Mouse (Mus musculus): Measurements from ENCODE around the gene Fat3.

Fat3 gene

DNA sequence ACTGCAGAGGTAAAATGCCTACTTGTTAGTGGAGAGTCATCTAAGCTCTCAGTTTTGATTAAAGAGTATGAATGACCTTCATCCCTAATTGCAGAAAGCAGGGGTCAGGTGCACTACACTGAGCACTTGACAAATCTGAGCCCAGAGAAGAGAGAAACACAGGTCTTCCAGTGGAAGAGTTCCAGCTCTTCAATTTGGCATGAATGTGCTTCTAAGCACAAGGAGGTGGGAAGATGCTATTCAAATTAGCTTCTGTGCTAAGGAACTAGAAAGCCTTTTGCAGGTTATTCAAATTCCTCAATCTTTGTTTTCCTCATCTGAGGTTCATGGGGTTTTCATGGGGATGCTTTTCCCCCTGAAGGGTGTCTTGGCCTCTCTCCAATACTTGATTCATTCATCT, 194.9 kb downstream of the Fat3 start:
- no peak for DNase-seq

DNA sequence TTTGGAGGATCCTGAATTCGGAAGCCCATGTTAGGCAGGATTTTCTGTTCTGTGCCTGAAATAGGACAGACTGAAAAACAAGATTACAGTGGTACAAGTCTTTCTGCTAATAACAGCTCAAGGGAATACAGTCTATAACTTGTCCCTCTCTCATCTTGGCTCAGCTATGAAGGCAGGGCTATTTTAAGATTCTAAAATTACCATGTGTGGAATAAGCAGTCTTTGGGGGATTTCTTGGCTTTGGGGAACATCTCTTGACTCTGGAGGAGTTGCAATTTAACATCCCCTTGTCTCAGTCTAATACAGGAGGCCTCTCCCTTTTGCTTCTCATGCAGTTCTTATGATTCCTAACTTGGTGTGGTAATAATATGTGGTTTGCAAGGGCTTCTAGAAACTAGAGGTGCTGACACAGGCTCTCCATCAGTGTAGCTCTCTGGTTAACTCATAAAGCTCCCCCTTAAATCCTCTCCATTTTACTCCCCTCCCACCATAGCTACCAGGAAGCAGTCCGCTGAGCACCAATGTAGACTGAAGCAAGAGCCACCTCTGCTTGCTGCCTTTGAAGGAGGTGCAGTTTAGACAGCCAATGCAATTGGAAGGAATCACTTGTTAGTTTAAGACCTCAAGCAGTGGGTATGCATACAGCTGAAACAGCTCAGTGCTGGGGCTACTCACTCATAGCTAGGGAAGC, 195.5 kb downstream of the Fat3 start:
- DNase-seq, result no peak

DNA sequence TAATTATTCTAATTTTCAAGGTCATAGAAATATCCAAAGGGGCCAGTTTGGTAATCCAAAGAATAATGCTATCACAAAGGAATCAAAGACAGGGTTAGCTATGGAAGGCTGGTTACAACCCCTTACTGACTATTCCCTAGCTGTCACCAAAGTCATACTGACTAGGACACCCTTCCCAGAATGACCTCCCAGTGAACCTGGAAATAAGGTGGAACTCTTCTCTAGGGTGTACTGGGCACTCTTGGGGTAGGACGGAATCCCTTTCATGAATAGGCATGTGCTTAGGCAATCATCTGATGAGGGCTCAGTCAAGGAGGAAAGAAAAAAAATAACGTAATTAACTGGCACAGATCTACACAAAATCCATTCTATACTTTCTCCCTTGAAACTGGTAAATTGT, 196.1 kb downstream of the Fat3 start:
- DNase-seq, result no peak

DNA sequence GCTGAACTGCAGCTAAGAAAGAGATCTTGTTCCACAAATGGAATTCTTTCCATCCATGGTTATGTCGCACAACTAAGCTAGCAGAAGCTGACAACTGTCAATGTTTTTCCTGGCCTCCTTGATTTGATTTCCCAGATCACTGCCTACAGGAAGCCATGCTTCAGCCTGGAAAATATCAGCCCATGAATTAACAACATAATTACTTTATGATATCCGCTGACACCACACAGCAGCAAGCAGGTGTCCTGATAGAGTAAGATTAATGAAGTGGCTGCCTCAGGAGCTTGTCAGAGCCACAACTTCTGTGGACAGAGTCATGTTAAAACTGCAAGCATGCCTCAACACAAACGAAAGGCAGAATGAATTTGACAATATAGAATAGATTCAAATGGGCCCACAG, 198.6 kb downstream of the Fat3 start:
- no peak for DNase-seq

DNA sequence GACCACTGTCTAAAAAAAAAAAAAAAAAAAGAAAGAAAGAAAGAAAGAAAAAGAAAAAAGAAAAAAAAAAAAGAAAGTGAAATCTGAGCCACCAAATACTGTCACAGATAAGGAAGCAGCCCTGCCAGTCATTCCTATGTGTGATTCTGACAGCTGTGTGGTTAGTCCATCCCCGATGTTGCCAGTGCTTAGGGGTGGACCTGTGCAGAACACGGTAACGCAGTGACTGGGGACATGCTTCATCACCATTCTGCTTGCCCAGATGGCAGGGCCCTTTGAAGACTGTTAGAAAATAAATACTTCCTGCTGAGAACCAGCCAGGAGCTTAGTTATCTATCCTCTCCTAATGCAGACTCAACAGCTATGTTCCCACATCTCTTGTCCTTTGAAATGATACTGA, 203.2 kb downstream of the Fat3 start:
- no peak for DNase-seq

DNA sequence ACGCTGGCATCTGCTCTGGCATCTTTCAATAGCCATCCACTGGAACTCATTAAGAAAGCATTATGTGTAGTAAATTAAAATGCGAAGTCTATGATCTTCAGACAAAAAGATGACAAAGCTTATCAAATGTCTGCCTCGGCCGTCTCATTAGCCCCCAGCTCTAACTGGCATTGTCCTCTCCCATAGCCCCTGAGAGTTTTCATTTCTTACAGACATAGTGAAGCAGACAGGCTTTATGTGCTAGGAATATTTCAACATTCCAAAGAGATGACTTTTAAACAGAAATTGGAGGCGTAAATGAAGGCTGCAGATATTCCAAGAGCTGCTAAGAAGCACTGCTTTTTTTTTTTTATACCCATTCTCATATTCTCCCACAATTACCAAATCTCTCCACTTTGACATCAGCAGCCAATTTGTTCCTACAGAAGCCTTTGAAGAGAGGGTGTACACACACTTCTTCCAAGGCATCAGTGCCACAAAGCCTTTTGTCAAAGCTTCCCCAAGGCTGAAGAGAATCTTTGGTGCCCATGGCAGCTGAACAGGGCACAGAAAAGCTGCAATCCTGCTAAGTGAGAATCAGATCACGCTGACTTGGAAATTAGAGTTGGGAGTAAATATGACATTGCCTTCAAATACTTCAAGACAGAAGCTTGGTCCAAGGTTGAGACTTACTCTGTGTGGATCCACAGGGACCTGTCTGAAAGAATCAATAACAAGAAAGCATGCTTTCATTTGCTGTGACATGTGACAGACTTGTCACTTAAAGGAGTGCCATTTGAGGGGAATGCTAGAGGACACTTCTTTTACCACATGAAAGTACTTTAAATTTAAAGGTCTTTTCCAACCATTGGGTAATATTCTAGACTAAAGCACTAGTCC, 206.9 kb downstream of the Fat3 start:
- no peak for DNase-seq

DNA sequence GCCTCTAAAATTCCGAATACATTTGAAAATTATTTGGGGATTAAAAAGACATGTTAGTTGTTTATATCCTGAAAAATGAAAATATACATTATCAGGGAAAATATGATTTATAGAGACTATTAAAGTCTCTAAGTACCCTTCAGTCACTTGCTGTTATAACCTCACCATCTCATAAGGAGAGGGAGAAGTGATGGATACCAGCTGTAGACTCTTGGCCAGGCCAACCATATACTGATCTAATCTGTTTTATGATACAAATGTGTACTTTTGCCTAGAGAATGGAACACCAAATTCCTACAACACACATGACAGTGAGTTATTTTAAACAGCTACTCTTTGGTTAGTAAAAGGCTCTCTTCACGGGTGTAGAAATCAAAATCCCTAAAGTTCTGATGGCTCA, 208.6 kb downstream of the Fat3 start:
- no peak for DNase-seq

DNA sequence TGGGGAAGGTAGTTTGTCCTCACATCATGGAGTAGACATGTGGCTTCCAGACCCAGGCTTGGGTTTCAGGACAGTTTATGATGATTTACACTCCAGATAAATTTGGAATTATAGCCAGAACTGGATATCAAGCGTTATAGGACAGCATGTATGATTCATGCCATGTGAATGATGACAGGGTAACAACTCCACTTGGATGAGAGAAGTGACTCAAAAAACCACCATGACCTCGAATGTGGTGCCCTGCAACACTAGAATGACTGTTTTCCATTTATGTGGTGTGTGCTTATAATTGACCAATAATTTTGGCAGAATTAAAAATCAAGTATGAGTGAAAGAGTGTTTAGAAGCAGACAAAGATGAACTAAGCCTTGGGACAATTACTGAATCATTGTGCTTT, 210.2 kb downstream of the Fat3 start:
- no peak for DNase-seq

DNA sequence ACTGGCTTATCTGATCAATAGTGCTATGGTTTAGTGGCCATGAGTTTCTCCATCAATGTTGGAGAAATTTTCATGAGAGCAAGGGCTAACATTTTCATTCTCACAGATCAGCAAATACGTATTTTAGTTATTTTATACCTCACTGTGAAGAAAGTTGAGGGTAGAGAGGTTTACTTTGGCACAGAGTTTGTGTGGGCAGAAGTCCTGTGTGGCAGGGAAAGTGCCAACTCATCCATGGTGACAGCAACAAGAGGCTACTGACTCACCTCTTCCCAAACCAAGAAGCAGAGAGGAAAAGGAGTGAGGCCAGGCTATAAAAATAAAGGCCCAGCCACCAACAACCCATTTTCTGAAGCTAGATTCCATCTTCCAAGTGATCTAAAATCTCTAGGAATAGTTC, 218.1 kb downstream of the Fat3 start:
- DNase-seq, result no peak

DNA sequence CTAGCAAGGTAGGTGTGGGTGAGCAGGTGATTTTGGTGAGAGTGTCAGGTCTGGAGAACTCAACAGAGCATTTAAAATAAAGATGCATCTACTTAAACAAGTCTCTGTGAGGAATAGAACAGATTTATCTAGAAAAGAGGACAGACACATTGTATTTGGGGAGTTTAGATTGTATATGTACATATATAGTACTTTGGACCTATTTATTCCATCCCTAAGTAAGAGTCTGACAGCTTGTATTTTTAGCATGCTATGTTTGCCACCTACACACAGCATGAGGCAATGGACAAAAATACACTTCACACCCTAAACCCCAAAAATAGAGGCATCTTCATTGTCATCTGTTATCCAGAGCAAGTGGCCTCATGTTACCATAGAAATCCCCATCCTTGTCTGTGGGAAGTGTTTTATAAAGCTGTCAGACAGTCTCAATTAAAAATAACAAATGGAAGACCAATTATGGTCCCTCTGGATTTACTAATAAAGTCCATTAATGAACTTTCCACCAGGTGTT, 218.7 kb downstream of the Fat3 start:
- DNase-seq, result no peak

DNA sequence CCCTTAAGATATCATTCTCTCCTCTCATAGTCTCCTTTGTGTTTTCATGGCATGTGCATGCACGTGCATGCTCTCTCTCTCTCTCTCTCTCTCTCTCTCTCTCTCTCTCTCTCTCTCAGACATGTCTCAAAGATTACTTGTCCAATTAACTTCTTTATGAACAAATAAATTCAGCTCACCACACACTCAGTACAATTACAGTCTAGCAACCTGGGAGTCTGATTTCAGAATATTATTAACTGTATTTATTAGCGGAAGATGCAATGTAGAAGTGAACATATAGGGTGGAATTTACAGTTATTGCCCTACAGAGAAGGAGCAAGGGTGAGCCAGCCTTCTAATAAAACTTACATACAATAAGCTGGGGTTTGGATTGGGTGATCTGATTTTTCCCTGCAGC, 225.5 kb downstream of the Fat3 start:
- no peak for DNase-seq

DNA sequence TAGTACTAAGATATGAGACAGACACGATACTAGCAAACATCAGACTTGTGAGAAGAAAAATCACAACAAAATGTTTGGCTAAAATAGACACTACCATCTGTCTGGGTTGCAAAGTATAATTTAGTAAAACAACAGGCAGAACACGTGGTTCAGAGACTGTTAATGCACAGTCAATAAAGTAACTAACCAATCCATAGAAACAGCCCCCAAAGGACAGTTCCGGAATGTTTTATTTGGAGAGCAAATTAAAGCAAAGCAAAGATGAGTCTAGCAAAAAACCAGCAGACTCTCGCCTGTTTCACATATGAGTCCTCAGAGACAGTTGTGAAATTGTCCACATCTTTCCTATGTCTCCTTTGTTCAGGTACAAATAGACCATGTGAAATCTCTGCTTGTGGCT, 227.0 kb downstream of the Fat3 start:
- no peak for DNase-seq

DNA sequence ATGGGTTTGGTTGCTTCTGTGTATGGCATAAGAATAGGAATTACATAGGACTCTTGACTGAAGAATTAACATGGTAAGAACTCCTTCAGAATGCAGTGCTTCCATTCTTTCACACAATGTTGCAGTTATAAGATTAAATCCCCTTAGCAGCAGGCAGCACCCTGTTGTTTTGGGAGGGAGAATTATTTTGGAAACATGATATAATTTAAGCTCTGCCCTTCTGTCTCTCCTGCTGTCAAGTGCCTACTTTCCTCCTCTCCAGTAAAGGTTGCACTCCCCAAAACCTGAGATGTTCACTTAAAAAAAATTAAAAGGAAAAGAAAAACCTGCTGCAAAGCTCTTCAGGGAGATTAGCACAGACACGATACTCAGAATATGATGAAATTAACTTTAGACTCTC, 228.3 kb downstream of the Fat3 start:
- no peak for DNase-seq

DNA sequence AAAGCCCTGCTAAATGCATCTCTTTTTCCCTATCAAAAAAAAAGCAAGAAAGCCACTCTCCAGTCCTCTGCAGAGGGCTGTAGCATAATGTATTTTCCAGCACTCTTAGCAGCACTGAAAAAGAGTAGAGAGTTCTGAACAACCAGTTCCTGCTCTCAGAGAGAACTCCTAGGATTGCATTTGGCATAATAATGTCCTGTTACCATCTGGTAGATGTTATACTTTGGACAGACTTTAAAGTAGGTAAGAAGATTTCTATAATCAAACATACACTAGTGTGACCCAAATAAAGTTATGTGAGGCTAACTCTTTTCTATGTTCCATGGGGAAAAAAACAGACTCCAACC, 230.3 kb downstream of the Fat3 start:
- DNase-seq, result no peak

DNA sequence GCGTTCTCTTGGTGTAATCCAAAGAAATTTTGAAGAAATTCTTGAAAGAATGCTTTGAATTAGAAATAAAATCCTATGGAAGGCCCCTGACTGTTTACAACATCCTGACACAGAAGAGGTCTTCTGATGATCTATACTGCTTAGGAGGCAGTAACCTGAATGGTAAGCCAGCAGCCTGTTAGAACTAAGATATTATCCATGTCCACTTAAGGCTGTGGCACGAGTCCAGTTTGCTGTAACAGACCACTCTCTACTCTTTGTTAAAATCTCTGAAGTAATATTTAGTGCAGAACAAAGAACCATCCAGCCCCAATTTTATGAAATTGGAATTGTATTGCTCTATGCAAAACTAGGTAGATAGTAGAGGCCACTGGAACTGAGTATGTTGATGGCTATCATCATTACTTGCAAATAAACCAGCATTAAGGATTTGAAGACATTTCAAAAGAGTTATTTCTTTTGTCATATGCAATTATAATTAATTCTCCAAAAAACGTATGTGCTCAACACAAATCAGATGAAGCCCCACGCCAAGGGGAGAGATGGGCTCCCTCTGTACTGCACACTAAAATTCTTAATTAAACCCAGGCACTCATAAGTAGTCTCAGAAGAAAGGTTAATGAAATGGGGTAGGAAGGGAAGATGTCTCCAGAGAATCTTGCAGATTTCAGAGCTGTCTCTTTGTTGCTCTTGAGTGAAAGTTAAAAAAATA, 230.9 kb downstream of the Fat3 start:
- no peak for DNase-seq

DNA sequence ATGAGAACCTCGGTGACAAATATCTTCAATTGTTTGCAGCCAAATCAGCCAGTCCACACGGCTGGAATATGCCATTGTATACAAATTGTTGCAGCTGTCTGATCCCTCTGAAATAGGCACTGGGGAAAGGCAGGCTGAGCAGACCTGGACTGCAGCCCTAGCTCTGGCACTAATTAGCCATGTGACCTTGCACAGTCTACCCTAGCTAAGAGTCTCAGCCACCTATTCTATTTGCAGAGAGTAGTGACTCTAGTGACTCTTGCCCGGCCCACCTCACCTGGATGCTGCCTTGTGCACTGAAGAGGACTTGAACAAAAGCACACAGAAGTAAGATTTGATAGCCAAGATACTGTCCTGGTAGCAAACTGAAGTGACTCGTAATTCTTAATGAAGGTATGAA, 235.6 kb downstream of the Fat3 start:
- no peak for DNase-seq

DNA sequence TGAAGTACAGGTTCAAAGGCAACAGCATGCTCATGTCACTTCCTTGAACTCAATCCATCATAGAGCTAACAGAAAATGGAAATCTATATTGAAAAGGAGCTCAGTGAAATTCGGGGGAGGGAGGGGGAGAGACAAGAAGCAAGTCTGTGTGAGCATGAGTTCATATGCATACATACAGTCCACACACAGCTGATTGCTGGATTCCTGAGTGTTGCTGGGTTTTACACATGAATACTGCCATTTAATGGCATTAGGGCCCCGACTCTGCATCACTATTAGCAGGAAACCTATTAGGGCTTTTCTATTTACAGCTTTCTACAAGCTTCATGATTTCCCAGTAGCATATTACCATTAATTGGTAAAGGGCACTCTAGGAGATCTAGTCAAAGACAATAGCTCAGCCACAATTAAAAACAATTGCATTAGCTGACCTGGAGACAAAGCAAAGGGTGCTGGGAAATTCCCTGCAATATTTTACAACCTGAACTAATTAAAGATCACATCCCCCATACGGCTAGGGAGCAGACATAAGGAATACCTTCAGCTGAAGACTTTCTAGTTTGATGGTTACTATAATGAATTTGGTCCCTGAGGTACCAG, 243.7 kb downstream of the Fat3 start:
- DNase-seq, result no peak

DNA sequence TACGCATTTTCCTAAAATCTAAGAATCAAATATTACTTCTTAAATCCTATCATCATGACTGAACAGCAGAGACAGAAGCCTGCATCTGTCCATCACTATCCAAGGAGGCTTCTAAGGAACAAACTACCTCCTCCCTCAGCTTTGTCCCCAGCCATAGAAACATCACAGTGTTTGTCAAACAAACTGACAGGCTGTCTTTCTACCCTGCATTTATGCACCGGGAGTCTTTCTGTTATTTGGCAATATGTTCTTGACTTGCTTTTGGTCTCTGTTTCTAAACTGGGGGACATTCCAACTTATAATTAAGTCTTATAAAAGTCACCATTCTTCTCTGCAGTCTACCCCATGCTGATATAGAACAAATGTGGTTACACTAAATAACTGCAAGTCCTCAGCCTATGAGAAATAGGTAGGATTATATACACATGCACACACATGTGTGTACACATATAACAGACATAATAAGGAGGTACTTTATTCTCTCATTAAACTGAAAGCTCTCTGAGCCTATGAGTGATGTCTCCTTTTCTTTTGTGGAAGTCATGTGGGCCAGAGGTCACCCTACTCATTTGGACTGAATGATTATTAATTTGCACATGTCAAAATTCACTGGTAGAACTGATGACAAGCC, 244.4 kb downstream of the Fat3 start:
- no peak for DNase-seq

DNA sequence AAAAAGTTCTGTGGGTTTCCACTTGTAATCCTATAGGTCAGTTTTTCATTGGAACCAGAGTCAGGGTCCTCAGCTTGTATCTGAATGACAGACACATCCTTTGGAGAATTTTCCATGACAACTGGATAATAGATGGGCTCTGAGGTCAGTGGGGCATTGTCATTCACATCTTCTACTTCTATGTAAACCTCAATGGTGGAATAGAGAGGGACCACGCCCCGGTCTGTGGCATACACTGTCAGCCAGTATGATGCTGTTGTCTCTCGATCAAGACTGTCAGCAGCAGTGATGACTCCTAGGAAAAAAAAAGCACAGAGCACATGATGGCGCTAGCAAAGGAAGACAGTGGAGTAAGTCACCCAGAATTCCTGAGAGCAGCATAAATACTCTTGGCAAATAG, 254.3 kb downstream of the Fat3 start:
- no peak for DNase-seq

DNA sequence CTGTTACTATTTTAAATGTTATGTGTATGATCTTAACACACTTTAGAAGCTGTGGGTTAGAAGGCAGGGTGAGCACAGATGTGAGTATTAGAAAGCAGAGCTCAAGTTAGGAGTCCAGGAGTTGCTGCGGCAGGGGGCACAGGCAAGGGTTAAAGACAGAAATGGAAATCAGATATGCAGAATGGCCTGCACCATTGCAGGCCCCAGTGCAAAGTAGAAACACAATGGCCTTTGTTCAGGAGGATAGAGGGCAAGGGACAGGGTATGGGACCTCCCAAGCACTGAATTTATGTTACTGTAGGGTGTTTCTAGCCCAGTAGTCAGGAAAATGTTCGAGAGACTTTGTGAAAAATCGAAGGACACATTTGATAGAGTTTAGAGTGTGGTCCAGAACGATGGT, 269.5 kb downstream of the Fat3 start:
- no peak for DNase-seq

DNA sequence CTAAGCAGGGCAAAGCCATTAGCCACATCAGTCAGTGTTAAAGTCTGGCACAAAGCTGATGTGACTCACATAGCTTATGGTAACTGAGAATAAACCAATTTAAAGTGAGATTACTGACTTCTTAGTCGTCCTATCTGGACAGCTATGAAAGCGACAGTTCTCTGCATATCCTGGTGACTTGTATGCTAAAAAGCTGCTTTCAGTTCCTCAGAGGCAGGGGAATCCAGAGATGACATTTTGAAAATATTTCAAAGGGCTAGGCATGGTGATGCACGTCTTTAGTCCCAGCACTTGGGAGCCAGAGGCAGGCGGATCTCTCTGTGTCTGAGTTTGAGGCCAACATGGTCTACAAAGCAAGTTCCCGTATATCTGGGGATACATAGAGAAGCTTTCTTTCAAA, 272.2 kb downstream of the Fat3 start:
- no peak for DNase-seq

DNA sequence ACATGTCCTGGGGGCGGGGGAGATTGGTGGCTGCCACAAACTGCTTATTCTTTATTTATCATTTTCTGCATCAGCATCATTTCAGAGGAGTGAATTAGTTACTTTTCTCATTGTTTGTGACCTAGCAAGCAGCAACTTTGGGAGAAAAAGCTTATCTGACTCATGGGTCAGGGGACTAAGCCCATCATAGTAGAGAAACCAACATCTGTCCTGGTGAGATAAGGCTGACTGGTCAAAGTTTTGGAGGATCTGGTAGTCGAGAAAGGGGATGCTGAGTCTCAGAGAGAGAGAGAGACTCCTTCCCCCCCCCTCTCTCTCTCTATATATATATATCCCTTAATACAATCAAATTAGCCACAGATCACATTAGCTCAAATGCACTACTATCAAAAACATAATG, 273.7 kb downstream of the Fat3 start:
- no peak for DNase-seq

DNA sequence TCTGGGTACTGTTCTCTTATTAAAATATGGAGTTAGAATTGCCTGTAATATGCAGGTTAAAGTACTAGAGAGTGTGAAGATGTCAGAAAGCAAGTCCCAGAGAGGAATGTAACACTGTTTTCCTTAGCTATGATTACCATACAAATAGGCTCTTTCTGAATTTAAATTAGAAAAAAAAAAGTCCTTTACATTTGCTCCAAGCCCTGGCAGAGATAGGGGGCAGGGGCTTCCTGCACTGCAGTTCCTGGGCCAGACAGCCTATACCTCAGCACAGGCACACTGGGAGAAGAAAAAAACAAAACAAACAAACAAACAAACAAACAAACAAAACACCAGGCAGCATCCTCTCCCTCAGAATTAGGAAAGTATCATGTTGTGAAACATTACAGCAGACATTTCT, 274.5 kb downstream of the Fat3 start:
- DNase-seq, result no peak

All from thymus, postnatal 4 days (tissue).